Mouse (Mus musculus): Measurements from ENCODE around the gene Phactr3. TPM values are rescaled to one million over a fixed set of nuclear protein-coding genes. Genes with fewer than 3 reads are reported as not detected.
A peak's percentile ranks its signal among the peaks of the same experiment; 100 is the strongest.

Phactr3 gene
- 100 to 1,000 TPM; 133 to 153 TPM for total RNA-seq (2021)

DNA sequence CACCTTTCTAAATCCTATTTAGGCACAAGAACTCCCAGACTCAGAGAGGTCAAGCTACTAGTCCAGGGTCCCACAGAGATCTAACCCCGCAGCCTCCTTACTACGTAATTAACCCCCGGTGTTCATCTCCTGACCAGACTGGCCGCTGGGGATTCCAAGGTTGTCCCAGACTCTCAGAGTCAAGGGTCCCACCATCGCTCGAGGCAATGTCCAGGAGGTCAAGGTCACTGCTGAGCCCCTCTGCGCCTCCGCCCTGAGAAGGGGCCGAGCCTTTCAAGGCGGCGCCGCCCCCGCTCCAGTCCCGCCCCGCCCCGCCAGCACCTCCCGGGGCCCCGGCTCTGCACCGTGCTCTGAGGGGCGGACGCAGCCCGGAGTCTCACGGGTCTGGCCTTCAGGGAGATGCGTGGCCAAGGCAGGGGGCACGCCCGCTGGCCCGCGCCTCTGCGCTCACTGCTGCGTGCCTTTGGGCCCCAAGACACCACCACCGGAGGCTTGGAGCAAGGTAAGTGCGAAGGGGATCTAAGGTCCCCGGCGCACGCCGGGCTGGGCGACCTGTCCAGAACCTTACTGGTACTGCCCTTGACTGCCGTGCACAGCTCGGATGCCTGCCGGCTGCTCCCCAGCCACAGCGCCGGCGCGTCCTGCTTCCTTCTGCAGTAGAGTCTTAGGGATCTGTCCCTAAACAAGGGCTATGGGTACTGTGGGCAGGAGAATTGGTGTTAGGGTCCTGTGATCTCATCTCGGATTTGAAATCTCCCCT is at the start of gene Phactr3:
Phactr3 (plus strand) TSS at position 175 of the 760 bp plus-strand sequence.
- no peak for DNase-seq

DNA sequence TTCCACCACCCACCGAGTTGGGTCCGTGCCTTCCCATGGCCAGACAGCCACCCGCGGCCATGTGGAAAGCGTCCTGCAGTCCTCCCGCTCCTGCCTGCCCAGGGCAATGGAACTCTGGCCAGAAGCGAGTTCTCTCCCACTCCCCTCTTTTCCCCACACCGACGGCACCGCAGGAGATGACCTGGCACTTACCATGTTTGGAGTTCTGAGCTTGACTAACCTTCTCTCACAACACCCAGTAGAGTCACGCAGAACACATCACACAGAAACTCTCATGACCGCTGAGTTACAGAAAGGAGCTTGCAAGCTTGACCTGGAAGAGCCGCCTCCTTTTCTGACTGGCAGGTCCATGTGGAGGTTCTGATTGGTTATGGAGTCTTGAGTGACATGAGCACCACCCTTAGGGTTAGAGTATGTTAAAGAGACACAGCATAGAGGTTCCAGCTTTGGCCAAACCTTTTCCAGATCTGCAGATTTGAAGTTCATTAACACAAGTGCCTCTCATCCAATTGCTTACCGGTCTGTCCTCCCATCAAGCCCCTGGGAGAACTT is 40.5 kb upstream of the Phactr3 start, which contains the start of gene Zfp931:
Zfp931 (minus strand) TSS at position 311 of the 552 bp plus-strand sequence.
- DNase-seq = peak; percentile 34 to 51

DNA sequence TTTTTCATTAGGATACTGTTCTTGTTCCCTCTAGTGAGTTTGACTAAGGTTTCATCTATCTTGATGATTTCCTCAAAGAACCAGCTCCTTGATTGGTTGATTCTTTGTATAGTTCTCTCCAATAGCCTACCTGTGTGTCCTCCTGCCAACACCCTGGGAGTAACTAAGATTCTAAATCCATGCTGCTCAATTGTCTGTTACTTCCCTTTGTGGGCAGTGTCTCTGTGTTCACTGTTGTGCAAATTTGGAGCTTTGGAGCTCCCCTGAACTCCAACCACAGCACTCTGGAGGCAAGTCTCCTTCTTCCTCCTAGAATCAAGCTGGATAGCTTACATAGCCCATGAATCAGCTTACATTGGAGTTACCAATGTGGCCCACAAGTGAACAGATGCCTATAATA is 29.2 kb upstream of the Phactr3 start:
- no peak for DNase-seq

DNA sequence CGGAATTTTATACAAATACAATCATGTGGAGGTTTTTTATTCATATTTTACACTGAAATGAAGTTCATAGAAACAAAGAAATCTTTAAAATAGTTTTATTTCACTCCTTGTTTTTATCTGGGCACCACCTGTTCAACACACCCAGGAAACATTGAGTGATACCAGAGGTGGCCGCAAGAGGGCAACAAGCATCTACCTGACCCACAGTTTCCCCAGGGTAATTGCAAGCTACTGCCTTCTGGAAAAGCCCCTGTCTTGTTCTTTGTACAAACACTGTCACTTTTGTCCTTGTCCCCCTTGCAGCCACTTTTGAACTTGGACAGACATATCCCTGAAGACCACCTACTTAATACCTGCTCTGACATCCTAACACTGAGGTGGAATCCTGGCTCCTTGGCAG is 20.8 kb upstream of the Phactr3 start:
- DNase-seq = peak; percentile 51 to 53

DNA sequence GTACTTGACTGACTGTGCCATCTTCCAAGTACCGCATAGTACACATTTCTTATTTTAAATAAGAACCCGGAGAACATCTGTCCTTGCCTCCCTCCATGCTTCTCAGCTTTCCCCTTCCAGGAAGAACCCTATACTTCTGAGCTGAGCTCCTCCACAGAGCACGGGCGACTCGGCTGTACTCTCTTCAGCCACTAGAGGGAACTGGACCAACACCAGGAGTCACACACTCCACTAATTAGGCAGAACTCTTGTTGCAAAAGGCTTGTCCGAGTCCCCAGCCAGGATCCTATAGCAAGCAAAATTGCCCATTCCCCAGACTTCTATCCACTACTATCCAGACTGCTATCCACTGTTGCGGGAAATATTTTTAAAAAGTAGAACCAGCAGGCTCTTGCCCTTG is 16.8 kb upstream of the Phactr3 start:
- peak; percentile 54 to 69 for DNase-seq

DNA sequence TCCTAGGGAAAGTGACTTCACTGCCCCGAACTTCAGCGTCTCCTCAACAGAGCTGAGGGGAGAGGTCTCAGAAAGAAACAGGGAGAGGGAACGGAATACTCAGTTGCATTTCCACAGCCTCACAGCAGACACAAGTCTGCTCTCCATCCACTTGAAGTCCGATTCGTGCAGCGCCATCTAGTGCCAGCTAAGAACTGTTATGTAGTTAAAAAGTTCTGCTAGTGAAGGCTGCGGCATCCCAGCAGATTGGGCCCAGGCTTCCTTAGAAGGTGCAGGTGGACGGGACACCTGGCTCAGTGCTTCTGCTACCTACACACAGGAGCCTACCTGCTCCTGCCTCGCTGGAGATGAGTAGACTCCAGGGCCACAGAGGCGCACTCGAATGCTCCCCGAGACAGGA is 829 bp upstream of the Phactr3 start:
- no peak for DNase-seq

DNA sequence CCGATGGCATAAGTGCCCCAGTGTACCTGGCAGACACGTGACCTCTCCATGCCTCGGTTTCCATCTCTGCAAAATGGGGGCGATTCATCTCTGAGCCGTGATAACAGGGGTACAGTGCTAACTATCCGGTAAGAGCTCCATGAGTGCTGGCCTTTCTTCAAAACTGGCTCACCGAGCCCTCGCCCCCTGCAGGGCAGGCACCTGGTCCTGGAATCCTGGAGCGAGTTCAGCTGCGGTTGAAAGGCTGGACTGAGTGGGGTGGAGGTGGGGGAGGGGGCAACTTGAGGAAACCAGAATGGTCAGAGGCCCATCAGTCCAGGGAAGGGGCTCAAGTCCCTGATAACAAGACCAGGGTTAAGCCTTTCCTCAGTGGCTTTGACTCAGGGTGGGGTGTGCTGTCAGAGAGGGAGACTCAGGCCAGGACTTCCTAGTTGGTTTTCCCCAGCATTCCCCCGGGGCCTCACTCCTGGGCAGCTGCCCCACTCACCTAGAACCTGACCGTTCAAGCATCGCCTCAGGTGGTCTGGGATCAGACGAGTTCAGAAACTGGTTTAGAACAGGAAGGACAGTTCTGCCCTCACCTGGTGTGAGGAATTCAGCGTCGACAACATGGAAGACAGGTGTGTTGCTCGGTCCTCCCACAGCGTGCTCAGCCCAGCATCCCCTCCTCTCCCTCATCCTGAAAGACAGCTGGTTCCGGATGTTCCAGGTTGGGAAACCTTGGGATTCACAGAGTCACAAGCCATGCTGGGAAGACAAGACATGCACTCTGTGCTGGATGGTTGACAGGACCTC is 983 bp downstream of the Phactr3 start:
- DNase-seq = no peak

DNA sequence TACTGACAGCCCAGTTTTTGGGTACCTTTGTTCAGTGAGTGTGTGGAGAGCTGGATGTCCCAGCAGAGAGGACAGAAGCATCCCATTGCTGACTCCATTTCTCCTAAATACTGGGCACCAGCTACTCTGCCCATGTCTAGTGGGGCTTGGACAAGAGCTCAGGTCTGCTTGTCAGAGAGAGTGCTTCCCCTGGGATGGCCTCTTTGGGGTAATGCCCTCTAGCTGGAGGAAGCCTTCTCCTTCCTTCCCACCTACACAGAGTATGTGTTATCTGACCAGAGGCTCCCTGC is 1.5 kb downstream of the Phactr3 start:
- no peak for DNase-seq

DNA sequence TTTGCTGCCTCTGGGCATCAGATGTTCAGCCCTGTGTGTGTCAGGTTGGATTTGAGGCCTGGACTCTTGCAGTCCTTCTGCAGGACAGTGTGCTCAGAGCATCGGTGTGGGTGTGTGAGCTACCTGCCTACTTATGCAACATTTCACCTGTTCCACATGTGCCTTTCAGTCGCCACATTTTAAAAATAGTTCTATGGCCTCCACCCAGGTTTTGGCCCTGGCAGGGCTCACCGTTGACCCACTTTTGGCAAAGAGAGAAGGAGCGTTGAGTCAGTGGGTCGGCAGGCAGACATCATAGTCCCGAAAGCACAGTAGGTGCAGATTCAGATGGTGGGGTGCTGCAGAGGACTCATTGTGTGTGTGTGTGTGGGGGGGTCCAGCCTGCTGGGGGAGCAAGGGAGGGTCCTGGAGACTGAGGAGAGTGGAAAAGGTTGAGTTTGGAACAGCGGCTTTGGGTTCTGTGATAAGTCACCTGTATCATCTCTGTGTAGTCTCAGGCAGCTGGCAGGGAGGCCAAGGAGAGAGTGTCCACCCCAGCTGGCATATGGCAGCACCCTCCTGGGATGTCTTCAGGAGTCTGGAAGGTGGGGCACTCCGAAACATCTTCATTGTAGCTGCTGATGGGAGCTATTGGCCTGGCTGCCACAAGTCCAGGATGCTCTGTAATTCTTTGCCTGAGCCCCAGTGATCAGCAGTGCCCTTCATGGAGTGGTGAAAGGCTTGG is 2.0 kb downstream of the Phactr3 start:
- DNase-seq = no peak

DNA sequence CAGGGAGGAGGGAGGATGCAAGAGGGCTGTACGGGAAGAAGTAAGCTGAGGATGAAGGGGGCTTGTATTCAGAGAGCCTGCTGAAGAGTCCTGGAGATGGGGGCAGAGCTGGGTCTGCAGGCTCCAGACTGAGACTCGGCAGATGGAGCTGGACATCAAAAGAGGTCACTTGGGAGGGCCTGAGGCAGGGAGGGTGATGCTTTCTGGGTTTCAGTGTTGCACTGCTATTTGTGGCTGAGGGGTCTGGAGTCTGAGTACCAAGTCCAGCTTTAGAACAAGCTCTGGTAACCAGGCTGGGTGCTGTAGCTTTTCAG is 2.6 kb downstream of the Phactr3 start:
- no peak for DNase-seq

DNA sequence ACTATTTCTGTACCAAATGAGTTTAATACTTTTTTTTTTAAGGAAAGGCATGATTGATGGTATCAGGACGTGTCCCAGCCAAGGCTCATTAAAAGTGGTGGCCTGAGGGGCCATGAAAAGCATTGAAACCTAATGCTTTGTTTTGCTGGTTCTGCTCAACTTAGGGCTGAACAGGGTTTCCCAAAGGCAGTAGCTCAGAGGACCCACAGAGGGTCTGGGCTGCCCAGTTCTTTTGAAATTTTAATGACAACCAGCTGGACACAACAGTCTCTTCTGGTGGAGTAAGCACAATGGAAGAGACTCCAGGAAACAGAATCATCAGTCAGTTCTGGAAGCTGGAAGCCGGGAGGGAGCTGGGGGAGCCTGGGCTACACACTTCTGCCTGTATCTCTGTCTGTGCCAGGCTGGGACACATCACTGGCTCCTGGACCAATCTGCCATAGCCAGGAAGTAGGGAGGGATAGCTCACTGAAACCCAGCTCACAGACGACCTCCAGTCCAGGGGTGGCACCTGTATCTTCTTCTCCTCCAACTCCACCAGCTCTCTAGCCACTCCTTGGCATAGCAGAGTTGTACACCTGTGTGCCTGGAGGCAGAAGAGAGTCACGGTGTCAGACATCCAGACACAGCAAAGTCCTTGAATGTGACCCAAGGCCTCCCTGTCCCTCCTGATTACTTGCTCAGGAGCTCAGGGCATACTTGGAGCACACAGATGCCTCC is 3.3 kb downstream of the Phactr3 start:
- DNase-seq = peak in 1 of 2 experiments; percentile 1

DNA sequence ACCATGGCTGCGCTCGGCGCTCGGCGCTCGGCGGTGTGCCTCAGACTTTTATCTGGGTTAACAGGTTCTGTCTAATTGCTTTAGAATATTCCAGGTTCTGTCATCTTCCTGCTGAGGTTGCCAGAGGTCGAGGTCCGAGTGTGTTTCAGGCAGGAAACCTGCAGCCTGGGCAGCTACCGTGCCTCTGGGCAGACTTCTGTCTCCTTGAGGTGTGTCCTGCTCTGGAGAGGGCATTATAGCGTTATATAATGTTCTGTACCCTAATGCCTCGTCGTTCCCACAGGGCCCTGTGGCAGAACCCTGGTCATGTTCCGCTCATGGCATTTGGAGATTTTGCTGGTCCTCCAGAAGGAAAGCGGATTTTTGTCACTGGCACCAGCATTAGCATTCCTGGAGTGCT is 4.7 kb downstream of the Phactr3 start:
- peak in 1 of 2 experiments; percentile 1 for DNase-seq

DNA sequence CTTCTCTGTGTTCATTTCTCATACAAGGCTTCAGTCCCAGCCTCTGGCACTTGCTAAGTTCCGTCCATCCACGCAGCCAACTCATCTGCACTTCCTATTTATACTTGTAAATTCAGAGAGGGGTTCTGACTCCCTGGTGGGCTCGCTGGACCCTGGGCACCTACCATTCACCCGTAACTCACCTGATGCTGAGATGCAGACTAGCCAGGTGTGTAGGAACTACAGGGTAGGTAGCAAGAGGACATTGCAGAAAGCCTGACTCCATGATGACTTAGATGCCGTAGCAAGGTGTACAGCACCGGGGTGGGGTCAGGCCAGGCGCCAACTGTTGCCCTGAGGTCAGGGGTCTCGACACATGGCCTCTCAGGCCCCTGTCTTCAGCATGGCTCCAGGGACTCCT is 6.7 kb downstream of the Phactr3 start:
- peak in 1 of 2 experiments; percentile 2 for DNase-seq

DNA sequence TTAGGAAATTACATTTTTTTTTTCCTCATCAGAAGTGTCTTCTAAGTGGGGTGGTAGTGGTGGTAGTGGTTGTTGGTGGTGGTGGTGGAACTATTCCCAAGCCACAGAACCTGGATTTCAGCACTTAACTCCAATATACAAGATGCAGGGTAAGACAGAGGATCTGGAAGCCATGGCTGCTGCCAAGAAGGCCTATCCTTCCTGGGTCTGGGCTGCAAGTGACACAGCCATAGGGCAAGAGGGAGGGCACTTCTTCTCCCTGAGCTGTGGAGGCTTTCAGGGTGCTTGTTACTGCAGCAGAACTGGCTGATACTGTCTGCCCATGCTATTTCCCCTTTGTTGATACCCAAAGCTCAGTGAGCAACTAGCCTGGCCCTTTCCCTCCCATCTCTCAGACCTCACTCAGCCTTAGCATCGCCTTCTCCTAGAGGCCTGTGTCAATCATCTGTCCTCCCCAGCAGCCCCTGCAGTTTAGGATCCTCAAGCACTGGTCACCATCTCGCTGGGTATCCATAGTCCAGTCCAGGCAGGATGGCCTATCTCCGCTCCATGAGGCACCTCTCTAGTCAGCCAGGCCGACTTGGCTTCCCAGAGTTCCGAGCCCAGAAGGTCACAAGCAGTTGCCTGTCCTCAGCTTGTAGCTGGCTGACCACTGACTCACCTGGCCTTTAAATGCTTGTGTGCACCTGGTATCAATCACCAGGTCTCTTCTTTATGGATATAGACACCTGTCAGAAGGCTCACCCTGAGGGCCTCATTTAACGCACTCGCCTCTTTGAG is 7.5 kb downstream of the Phactr3 start:
- peak in 1 of 2 experiments; percentile 0 for DNase-seq

DNA sequence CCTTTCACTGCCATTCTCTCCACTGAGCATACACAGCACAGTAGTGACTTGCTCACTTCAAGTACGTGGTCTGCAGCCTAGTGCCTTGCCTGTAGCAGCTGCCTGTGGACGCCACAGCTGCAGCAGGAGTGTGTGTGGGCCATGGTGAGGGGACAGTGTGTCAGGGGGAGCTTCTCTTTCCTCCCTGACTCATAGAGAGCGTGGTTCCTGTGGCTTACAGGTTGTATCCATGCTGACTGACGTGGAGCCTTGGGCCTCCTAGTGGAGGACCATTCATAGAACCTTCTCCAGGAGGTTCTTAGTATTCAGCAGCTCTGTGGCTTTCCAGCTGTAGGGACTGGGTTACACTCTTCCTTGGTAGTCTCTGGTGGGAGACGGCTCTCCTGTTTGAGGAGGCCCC is 9.8 kb downstream of the Phactr3 start:
- peak in 1 of 2 experiments; percentile 1 for DNase-seq

DNA sequence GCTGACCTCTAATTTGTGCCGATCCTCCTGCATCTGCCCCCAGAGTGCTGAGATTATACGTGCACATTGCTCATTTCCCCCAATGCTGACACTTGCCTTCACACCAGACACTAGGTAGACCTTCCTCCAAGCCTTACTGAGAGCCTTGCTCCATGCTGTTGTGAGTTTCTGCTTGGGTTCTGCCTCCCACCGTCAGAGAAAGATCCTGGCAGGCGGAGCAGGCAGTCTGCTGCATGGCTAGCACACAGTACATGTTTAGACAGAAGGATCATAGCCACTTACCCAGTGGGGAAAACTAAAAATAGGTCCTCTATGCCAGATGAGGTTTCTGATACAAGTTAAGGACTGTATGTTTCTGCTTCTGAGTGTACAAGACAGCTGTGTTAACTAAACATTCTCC is 10.4 kb downstream of the Phactr3 start:
- DNase-seq = peak in 1 of 2 experiments; percentile 10

DNA sequence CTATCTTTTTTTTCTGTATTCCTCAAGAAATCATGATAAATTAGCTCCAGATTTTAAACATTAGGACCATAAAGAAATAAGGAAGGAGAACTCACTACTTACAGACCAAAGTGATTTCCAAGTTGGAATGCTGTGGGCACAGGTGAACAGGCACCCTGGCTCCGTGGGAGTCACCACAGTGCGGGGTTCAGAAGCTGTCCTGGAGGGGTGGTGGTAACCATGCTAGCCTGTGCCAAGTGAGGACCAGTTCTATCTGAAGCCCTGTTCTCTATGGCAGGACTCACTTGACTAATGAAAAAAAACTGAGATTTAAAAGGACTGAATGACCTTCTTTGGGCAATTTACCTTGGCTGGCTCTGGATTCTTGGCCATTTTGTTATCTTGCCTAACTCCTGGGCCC is 10.9 kb downstream of the Phactr3 start:
- DNase-seq = peak in 1 of 2 experiments; percentile 0

DNA sequence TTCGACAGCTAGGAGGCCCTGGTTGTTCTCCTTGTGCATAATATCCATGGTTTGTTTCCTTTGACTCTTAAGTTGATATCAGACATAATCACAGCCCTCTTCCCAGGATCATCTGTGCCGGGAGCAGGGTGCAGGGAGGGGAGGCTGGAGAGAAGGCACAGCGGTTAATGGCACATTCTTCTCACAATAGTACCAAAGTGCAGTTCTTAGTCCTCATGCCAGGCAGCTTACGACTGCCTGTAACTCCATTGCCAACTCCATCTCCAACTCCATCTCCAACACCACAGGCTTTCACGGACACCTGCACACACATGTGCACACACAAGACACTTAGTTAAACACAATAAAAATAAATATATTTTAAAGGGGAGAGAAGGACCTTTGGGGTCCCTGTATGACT is 11.8 kb downstream of the Phactr3 start:
- DNase-seq = peak in 1 of 2 experiments; percentile 1

DNA sequence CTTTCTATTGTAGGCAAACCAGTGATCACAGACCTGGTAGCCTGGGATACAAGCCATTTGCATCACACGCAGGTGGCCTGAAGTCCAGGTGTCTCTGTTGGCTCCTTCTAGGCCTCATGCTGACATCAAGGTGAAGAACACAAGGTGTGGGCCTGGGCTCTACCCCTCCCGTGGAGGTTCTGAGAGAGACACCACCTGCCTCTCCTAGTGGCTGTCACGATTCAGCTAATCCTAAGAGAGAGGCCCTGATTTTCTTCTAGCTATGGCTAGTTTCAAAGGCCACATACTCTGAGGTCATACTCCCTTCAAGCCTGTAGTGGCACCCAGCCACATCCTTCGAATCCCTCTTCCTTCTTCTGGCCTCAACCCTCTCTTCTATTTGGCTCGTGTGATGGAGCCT is 12.2 kb downstream of the Phactr3 start:
- DNase-seq = peak in 1 of 2 experiments; percentile 1

DNA sequence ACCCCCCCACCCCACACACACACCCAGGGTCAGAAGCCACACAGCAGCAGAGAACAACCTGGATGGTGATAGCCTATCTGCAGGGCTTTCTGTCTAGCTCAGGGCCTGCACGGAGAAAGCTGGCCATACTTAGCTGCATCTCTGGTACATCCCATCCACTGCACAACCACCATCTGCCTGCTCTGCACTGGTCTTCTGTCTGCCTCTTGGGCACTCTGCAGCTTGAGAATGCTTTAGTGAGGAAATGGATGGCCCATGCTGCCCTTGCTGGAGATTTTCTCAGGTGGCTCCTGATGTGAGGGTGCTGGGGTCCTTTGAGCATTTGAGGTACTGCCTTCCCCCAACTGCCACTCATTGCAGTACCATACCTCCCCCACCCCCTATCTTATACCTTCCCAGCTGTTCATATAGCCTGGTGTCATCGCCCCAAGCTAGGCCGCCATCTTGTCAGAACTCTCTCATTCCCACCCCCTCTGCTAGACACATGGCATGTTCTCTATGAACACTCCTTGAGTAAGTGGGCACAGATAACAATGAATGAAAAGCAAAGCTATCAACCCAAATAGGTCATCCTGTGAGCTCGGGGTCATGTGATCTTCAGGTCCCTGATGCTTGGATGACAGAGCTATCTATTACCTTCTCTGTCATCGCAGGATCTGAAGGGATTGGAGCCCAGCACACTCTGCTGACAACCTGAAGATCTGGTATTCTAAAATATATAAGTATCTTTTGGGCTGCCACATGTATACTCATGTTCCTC is 13.0 kb downstream of the Phactr3 start:
- DNase-seq = peak in 1 of 2 experiments; percentile 0

DNA sequence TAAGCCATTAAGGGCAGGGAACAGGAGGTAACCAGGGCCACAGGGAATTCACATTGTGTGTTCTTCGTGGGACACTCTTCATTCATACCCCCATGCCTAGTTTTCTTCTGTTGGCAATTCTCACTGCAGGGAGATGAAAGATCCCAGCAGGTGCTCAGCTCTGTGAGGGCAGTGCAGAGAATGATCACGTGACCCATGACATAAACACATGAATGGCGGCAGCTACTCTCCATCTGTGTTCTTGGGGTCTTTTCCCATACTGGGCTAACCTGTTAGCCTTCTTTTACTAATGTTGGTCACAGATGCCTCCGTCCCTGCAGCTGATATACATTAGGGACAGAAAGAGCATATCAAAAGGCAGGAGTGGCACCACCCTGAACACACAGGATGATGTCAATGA is 16.9 kb downstream of the Phactr3 start:
- no peak for DNase-seq

All from layer of hippocampus, postnatal 36 days (tissue).